Comparison of ENCODE assay signal across 18 mouse cellular contexts in genomic region chr9:30762913-30763312, GRCm38 (mm10).
A peak's percentile ranks its signal among the peaks of the same experiment; 100 is the strongest.
DNase-seq lines count a peak whose midpoint lies in the region; ATAC-seq lines count a peak whose summit lies in the region.
"Had no signal": no experiment of that assay in that cellular context is flagged by ENCODE, and none has a peak within 500 bp of the region (broad histone marks: within the 10 kb centered on the region; RNA-seq: fewer than 3 reads in every experiment).

No protein-coding gene starts in this region.

- H3K36me3 ChIP-seq in midbrain, embryonic 14.5 days (ENCODE audit: control insufficient read depth, insufficient read depth, low read length), result no peaks in the 10 kb centered on the region
- no peaks in the 10 kb centered on the region for H3K36me3 ChIP-seq in midbrain, embryonic 11.5 days (ENCODE audit: control insufficient read depth, insufficient read depth, low read length)
- H3K36me3 ChIP-seq: neural tube, embryonic 15.5 days had no signal

- H3K27me3 ChIP-seq in midbrain, embryonic 14.5 days (ENCODE audit: control insufficient read depth, insufficient read depth, low read length), result no peaks in the 10 kb centered on the region
- H3K27me3 ChIP-seq in midbrain, embryonic 11.5 days (ENCODE audit: control insufficient read depth, insufficient read depth, low read length), result no peaks in the 10 kb centered on the region
- H3K27me3 ChIP-seq: neural tube, embryonic 15.5 days; Patski had no signal

- 88% methylated on average over 1 of the region's 1 CpGs for WGBS in midbrain, embryonic 14.5 days
- WGBS in midbrain, embryonic 11.5 days, result 81% methylated on average over 1 of the region's 1 CpGs

- peak; percentile 18 to 40 for DNase-seq in cerebellum, postnatal 10 days
- no peak for DNase-seq in cerebellum, adult 11-12 months
- DNase-seq in midbrain, embryonic 14.5 days, result peak; percentile 5
- no peak for DNase-seq in midbrain, embryonic 11.5 days (ENCODE audit: low spot score, missing footprints)
- DNase-seq in heart, adult 9 months (ENCODE audit: low spot score in 2 of 2), result peak; percentile 53 to 59
- peak; percentile 19 to 53 for DNase-seq in heart, postnatal 14 days
- DNase-seq in thymus, adult 18-20 months, result no peak
- DNase-seq in thymus, postnatal 4 days, result no peak
- DNase-seq: gastrocnemius, postnatal 25 days; kidney, adult 8-10 months; kidney, postnatal 36 days; lung, postnatal 14 days had no signal

- intact Hi-C loops in heart, postnatal 14 days (cut with DNase I), result no loop called here

- H3K4me2 ChIP-seq in midbrain, embryonic 14.5 days (ENCODE audit: low read length), result no peak overlapping the region
- no peak overlapping the region for H3K4me2 ChIP-seq in midbrain, embryonic 11.5 days
- H3K4me2 ChIP-seq: neural tube, embryonic 15.5 days had no signal

- no peak overlapping the region for H3K4me3 ChIP-seq in midbrain, embryonic 14.5 days (replicated peaks; ENCODE audit: low read depth, low read length)
- H3K4me3 ChIP-seq in midbrain, embryonic 11.5 days (ENCODE audit: low read depth, low read length), result no peak overlapping the region
- H3K4me3 ChIP-seq: erythroblast, embryonic 14.5 days; neural tube, embryonic 15.5 days had no signal

- H3K27ac ChIP-seq in midbrain, embryonic 14.5 days (replicated peaks; ENCODE audit: low read depth, low read length), result no peak overlapping the region
- no peak overlapping the region for H3K27ac ChIP-seq in midbrain, embryonic 11.5 days (ENCODE audit: low read depth, low read length)
- H3K27ac ChIP-seq: liver, embryonic 14.5 days; neural tube, embryonic 15.5 days had no signal

- no peaks in the 10 kb centered on the region for H3K4me1 ChIP-seq in midbrain, embryonic 14.5 days (ENCODE audit: control insufficient read depth, insufficient read depth, low read length)
- H3K4me1 ChIP-seq in midbrain, embryonic 11.5 days (ENCODE audit: control insufficient read depth, insufficient read depth, low read length), result no peaks in the 10 kb centered on the region
- H3K4me1 ChIP-seq: neural tube, embryonic 15.5 days had no signal

- ATAC-seq in midbrain, embryonic 14.5 days (ENCODE audit: low FRiP score, low TSS enrichment), result no peak
- no peak for ATAC-seq in midbrain, embryonic 11.5 days (ENCODE audit: low FRiP score)
- ATAC-seq: forebrain, embryonic 16.5 days; hindbrain, embryonic 16.5 days; Patski had no signal

- no peak overlapping the region for H3K9ac ChIP-seq in midbrain, embryonic 14.5 days (replicated peaks; ENCODE audit: low read length)
- H3K9ac ChIP-seq in midbrain, embryonic 11.5 days (ENCODE audit: low read length), result no peak overlapping the region
- H3K9ac ChIP-seq: liver, embryonic 14.5 days; neural tube, embryonic 15.5 days had no signal

- no peaks in the 10 kb centered on the region for H3K9me3 ChIP-seq in midbrain, embryonic 14.5 days (ENCODE audit: control insufficient read depth, low read length)
- H3K9me3 ChIP-seq in midbrain, embryonic 11.5 days (ENCODE audit: control insufficient read depth, low read length), result no peaks in the 10 kb centered on the region; the same call in 1 of the 2 replicates
- H3K9me3 ChIP-seq: neural tube, embryonic 15.5 days had no signal

Comparison
In these comparisons a context has a peak if more than half of its experiments do, and no peak if none do; other contexts are left out.
1. DNase-seq: peak in cerebellum, postnatal 10 days (2 of 2), midbrain, embryonic 14.5 days (single experiment), heart, adult 9 months (2 of 2) and heart, postnatal 14 days (2 of 2); none in cerebellum, adult 11-12 months (single experiment), midbrain, embryonic 11.5 days (single experiment), thymus, adult 18-20 months (0 of 2) and thymus, postnatal 4 days (single experiment).